Mouse (Mus musculus): ENCODE measurements around the gene Resp18. TPM values are rescaled to one million over a fixed set of nuclear protein-coding genes. Genes with fewer than 3 reads are reported as not detected.
A peak's percentile ranks its signal among the peaks of the same experiment; 100 is the strongest.

Gene Resp18
- total and polyA plus RNA-seq, 3 experiments: not detected

- Histone ChIP-seq H3K9me3 (replicated peaks; ENCODE audit: low read length) (no peaks in the 10 kb centered on the region), H3K4me3 (replicated peaks in 1 of 3; ENCODE audit: low read depth in 2 of 3, low read length in 2 of 3, poor library complexity in 1 of 3) (no peak overlapping the region), H3K36me3 (replicated peaks in 1 of 2; ENCODE audit: control insufficient read depth in 1 of 2, insufficient read depth in 1 of 2, low read length in 1 of 2) (no peaks in the 10 kb centered on the region), H3K27ac (ENCODE audit: insufficient read depth, low read depth) (no peak overlapping the region), H3K79me2 (replicated peaks; ENCODE audit: control insufficient read depth, extremely low read depth, insufficient read depth, poor library complexity, severe bottlenecking) (no peaks in the 10 kb centered on the region), H3K4me2 (ENCODE audit: insufficient read depth, low read depth, poor library complexity, severe bottlenecking) (no peak overlapping the region), H3K27me3 (replicated peaks) (peaks cover 25% of the 10 kb centered on the region), H3K9ac (ENCODE audit: insufficient read depth, low read depth) (no peak overlapping the region), H3K4me1 (ENCODE audit: control insufficient read depth in 1 of 2, insufficient read depth in 2 of 2) (peaks cover 9 to 27% of the 10 kb centered on the region in 2 experiments)
- dilution Hi-C loops (cut with MboI; ENCODE audit: extremely low pct_ligation_motif_present, extremely low pct_unique_long_range_greater_than_20kb, low sequenced_read_pairs): no loop called here
- no peak for DNase-seq (ENCODE audit: extremely low read depth)
- in situ Hi-C loops (cut with MboI; ENCODE audit: low pct_ligation_motif_present, low pct_unique_long_range_greater_than_20kb, low sequenced_read_pairs): loop anchor here (25.0 kb wide), 1 partner anchor 316 kb away; the partner anchor contains the start of gene Cfap65
- peak in 1 of 2 experiments; percentile 28; a peak in 1 of 4 replicates for TF ChIP-seq CTCF (conservative IDR thresholded peaks at IDR 0.05 in 1 of 2, IDR thresholded peaks at IDR 0.05 in 1 of 2; ENCODE audit: low read depth in 2 of 2, low read length in 2 of 2)
- TF ChIP-seq USF2 (conservative IDR thresholded peaks at IDR 0.05; ENCODE audit: low read depth, low read length): no peak
Measured at GRCm38 (mm10) chr1:75253029-75253428, 25.2 kb downstream of the Resp18 start.

- H3K9me3 ChIP-seq (replicated peaks; ENCODE audit: low read length): no peaks in the 10 kb centered on the region
- peaks cover 9 to 29% of the 10 kb centered on the region in 2 experiments for H3K4me1 ChIP-seq (ENCODE audit: control insufficient read depth in 1 of 2, insufficient read depth in 2 of 2)
- no peak overlapping the region for H3K27ac ChIP-seq (ENCODE audit: insufficient read depth, low read depth)
- TF ChIP-seq JUN (IDR thresholded peaks at IDR 0.05; ENCODE audit: insufficient read depth, low read depth, low read length) (no peak), POLR2AphosphoS2 (IDR thresholded peaks at IDR 0.05; ENCODE audit: low read depth, low read length) (no peak), RCOR1 (conservative IDR thresholded peaks at IDR 0.05; ENCODE audit: low read depth, low read length) (no peak), USF1 (IDR thresholded peaks at IDR 0.05; ENCODE audit: low read depth, low read length) (no peak), JUND (conservative IDR thresholded peaks at IDR 0.05; ENCODE audit: low read depth, low read length) (no peak), SMC3 (IDR thresholded peaks at IDR 0.05; ENCODE audit: low read depth, low read length) (no peak), NELFE (IDR thresholded peaks at IDR 0.05; ENCODE audit: low read depth, low read length) (no peak), BHLHE40 (IDR thresholded peaks at IDR 0.05; ENCODE audit: low read depth, low read length) (no peak), E2F4 (IDR thresholded peaks at IDR 0.05; ENCODE audit: insufficient replicate concordance, low read depth, low read length) (no peak), CTCF (conservative IDR thresholded peaks at IDR 0.05 in 1 of 2, IDR thresholded peaks at IDR 0.05 in 1 of 2; ENCODE audit: low read depth in 2 of 2, low read length in 2 of 2) (no peak), MEF2A (IDR thresholded peaks at IDR 0.05; ENCODE audit: borderline replicate concordance, low read depth, low read length) (no peak)
- no peak overlapping the region for H3K4me3 ChIP-seq (replicated peaks in 1 of 3; ENCODE audit: low read depth in 2 of 3, low read length in 2 of 3, poor library complexity in 1 of 3)
- dilution Hi-C loops (cut with MboI; ENCODE audit: extremely low pct_ligation_motif_present, extremely low pct_unique_long_range_greater_than_20kb, low sequenced_read_pairs) (no loop called here), in situ Hi-C loops (cut with MboI; ENCODE audit: low pct_ligation_motif_present, low pct_unique_long_range_greater_than_20kb, low sequenced_read_pairs) (loop anchor here (25.0 kb wide), 1 partner anchor 315 kb away; the partner anchor contains the start of gene Cfap65)
- no peak overlapping the region for H3K4me2 ChIP-seq (ENCODE audit: insufficient read depth, low read depth, poor library complexity, severe bottlenecking)
- H3K27me3 ChIP-seq (replicated peaks): peaks cover 18% of the 10 kb centered on the region
- H3K79me2 ChIP-seq (replicated peaks; ENCODE audit: control insufficient read depth, extremely low read depth, insufficient read depth, poor library complexity, severe bottlenecking): no peaks in the 10 kb centered on the region
- H3K36me3 ChIP-seq (replicated peaks in 1 of 2; ENCODE audit: control insufficient read depth in 1 of 2, insufficient read depth in 1 of 2, low read length in 1 of 2): peaks cover 0 to 2% of the 10 kb centered on the region in 2 experiments
- no peak overlapping the region for H3K9ac ChIP-seq (ENCODE audit: insufficient read depth, low read depth)
- no peak for DNase-seq (ENCODE audit: extremely low read depth)
Measured at GRCm38 (mm10) chr1:75252308-75252707, 25.9 kb downstream of the Resp18 start.

Data from CH12.LX (cell line).